Mouse (Mus musculus) megakaryocyte-erythroid progenitor cell, adult 5 weeks (primary cell): ENCODE measurements around the gene Klk1b27. TPM values are rescaled to one million over a fixed set of nuclear protein-coding genes. Genes with fewer than 3 reads are reported as not detected.

ENCODE experiments used
- polyA plus RNA-seq: library from polyadenylated mRNA; stranded (reverse); fragments of >175 nt; gene quantifications from 2 replicates; pipeline ENCODE4 v1.2.3, GENCODE M21; 2012

Gene Klk1b27
- not detected in 2 replicates for polyA plus RNA-seq

GRCm38 (mm10) chr7:44051990-44052389 lies at the start of gene Klk1b27:
Gene Klk1b27, plus strand, starts transcription at chr7:44052290.

GRCm38 (mm10) chr7:44011868-44012267 lies 40.2 kb upstream of the Klk1b27 start, which contains the start of gene Klk1b26:
Gene Klk1b26, plus strand, starts transcription at chr7:44012168.

GRCm38 (mm10) chr7:44102028-44102427 lies 49.9 kb downstream of the Klk1b27 start, which contains the start of gene Klk1b21:
Gene Klk1b21, plus strand, starts transcription at chr7:44102328.

Other genes with a start within 250 kb of the Klk1b27 start
- gene Klk7, start 241.0 kb upstream of the Klk1b27 start, polyA plus RNA-seq = not detected in 2 replicates
- not detected in 2 replicates for gene Klk6, start 227.8 kb upstream of the Klk1b27 start, polyA plus RNA-seq
- gene Klk5, start 210.3 kb upstream of the Klk1b27 start, polyA plus RNA-seq = not detected in 2 replicates
- not detected in 2 replicates for gene Klk4, start 171.1 kb upstream of the Klk1b27 start, polyA plus RNA-seq
- not detected in 2 replicates for gene Klk15, start 118.5 kb upstream of the Klk1b27 start, polyA plus RNA-seq
- gene Klk1b8, start 101.6 kb upstream of the Klk1b27 start, polyA plus RNA-seq = not detected in 2 replicates
- not detected in 2 replicates for gene Klk1b1, start 85.5 kb upstream of the Klk1b27 start, polyA plus RNA-seq
- gene Klk1b9, start 76.2 kb upstream of the Klk1b27 start, polyA plus RNA-seq = not detected in 2 replicates
- 0.15 TPM in 1 of 2 replicates, not detected in the other for gene Klk1b11, start 56.4 kb upstream of the Klk1b27 start, polyA plus RNA-seq
- gene Klk1b26, start 40.1 kb upstream of the Klk1b27 start, polyA plus RNA-seq = not detected in 2 replicates
- not detected in 2 replicates for gene Klk1b21, start 50.0 kb downstream of the Klk1b27 start, polyA plus RNA-seq
- gene Klk1b22, start 60.4 kb downstream of the Klk1b27 start, polyA plus RNA-seq = not detected in 2 replicates
- gene Klk1b16, start 84.5 kb downstream of the Klk1b27 start, polyA plus RNA-seq = not detected in 2 replicates
- gene Klk1b24, start 135.9 kb downstream of the Klk1b27 start, polyA plus RNA-seq = not detected in 2 replicates
- gene Klk1b3, start 145.9 kb downstream of the Klk1b27 start, polyA plus RNA-seq = not detected in 2 replicates
- not detected in 2 replicates for gene Klk1b4, start 155.1 kb downstream of the Klk1b27 start, polyA plus RNA-seq
- gene Klk1b5, start 163.7 kb downstream of the Klk1b27 start, polyA plus RNA-seq = not detected in 2 replicates
- not detected in 2 replicates for gene Klk1, start 173.1 kb downstream of the Klk1b27 start, polyA plus RNA-seq
- gene Gm36864, start 183.9 kb downstream of the Klk1b27 start, polyA plus RNA-seq = not detected in 2 replicates
- gene 1700028J19Rik, start 194.4 kb downstream of the Klk1b27 start, polyA plus RNA-seq = 0.34 TPM in 1 of 2 replicates, not detected in the other
- 249 and 336 TPM in 2 replicates for gene 2410002F23Rik, start 194.4 kb downstream of the Klk1b27 start, polyA plus RNA-seq
- not detected in 2 replicates for gene Acp4, start 205.1 kb downstream of the Klk1b27 start, polyA plus RNA-seq
- not detected in 2 replicates for gene Gm15517, start 209.2 kb downstream of the Klk1b27 start, polyA plus RNA-seq